Mouse (Mus musculus) liver, embryonic 14.5 days (tissue): ENCODE measurements around the gene Pcdh9. TPM values are rescaled to one million over a fixed set of nuclear protein-coding genes. Genes with fewer than 3 reads are reported as not detected.

Experiments
- ATAC-seq: fragments of 200-750 bp; cut with Nextera tagmentation; 2 replicates; pipeline ENCODE4 v1.8.0; 2017; ENCODE audit warnings: moderate number of reproducible peaks, mild to moderate bottlenecking, moderate library complexity; ENCODE audit not compliant: insufficient read depth
- DNase-seq, 3 experiments: peaks; one replicate each; pipeline ENCODE4 v3.0.0-alpha.2; 2012 to 2013; ENCODE audit warnings: low read depth in 3 of 3, low spot score in 3 of 3
- H3K27ac ChIP-seq: fragments of 300-500 bp; sonication (generic); 2 replicates; pipeline ENCODE4 v1.5.1; 2014; ENCODE audit warnings: moderate library complexity, mild to moderate bottlenecking, control low read depth, inconsistent platforms
- H3K27me3 ChIP-seq: fragments of 300-500 bp; sonication (generic); 2 replicates; pipeline ENCODE4 v1.6.1; 2014; ENCODE audit warnings: mild to moderate bottlenecking, low read length, moderate library complexity; ENCODE audit not compliant: control insufficient read depth, insufficient read depth
- H3K36me3 ChIP-seq: fragments of 300-500 bp; sonication (generic); replicated peaks from 2 replicates; pipeline ENCODE4 v1.6.1; 2014; ENCODE audit warnings: low read depth; ENCODE audit not compliant: control insufficient read depth, insufficient read depth
- H3K4me1 ChIP-seq, 2 experiments: fragments of 200-500 bp in 1 of 2; fragments of 300-500 bp in 1 of 2; sonication (generic) in 1 of 2; replicated peaks; 2 replicates each; pipeline ENCODE4 v1.6.1; 2012 to 2014; ENCODE audit warnings: antibody characterized with exemption in 1 of 2, inconsistent platforms in 1 of 2, low read length in 1 of 2; ENCODE audit not compliant: control insufficient read depth in 2 of 2, insufficient read depth in 2 of 2
- H3K4me2 ChIP-seq: fragments of 300-500 bp; sonication (generic); 2 replicates; pipeline ENCODE4 v1.6.1; 2014; ENCODE audit warnings: low read depth, mild to moderate bottlenecking, control low read depth, moderate library complexity
- H3K4me3 ChIP-seq, 2 experiments: fragments of 200-500 bp in 1 of 2; fragments of 300-500 bp in 1 of 2; sonication (generic) in 1 of 2; 2 replicates each; pipeline ENCODE4 v1.5.1; 2012 to 2014; ENCODE audit warnings: low read depth in 2 of 2, low read length in 2 of 2, mild to moderate bottlenecking in 2 of 2, control low read depth in 1 of 2, inconsistent platforms in 1 of 2, moderate library complexity in 1 of 2; ENCODE audit not compliant: insufficient read depth in 1 of 2
- H3K9ac ChIP-seq: fragments of 300-500 bp; sonication (generic); replicated peaks from 2 replicates; pipeline ENCODE4 v1.6.1; 2014; ENCODE audit warnings: mild to moderate bottlenecking, control low read depth, moderate library complexity
- H3K9me3 ChIP-seq: fragments of 300-500 bp; sonication (generic); 2 replicates; pipeline ENCODE4 v1.6.1; 2016; ENCODE audit warnings: low read length, mixed read lengths; ENCODE audit not compliant: control insufficient read depth
- CTCF ChIP-seq: IDR thresholded peaks from 2 replicates; pipeline ENCODE4 v1.5.1; 2016; ENCODE audit warnings: antibody characterized with exemption, low read depth, control low read depth
- EP300 ChIP-seq: IDR thresholded peaks from 2 replicates; pipeline ENCODE4 v1.6.1; 2016; ENCODE audit warnings: antibody characterized with exemption, low read depth
- WGBS: fragments of 180-500 bp; shearing (Covaris S2); extraction: QIAGEN DNeasy Blood & Tissue Kit; methylation state at CpG from one replicate; pipeline ENCODE4 v1.1.7; 2014; ENCODE audit not compliant: insufficient replicate concordance; 5-methylcytosine and 5-hydroxymethylcytosine counted together
- polyA plus RNA-seq, 2 experiments: library from polyadenylated mRNA; depleted of rRNA in 1 of 2; stranded (reverse) in 1 of 2; unstranded in 1 of 2; fragments of >200 nt; fragmentation: Nextera tagmentation in 1 of 2; extraction: Ambion mirVana in 1 of 2; gene quantifications; 2 replicates each; pipeline versions ENCODE4 v1.2.1 to v1.2.3; 2012 to 2014

Gene Pcdh9
- polyA plus RNA-seq, 2 experiments, result 0.06 to 0.23 TPM

DNA sequence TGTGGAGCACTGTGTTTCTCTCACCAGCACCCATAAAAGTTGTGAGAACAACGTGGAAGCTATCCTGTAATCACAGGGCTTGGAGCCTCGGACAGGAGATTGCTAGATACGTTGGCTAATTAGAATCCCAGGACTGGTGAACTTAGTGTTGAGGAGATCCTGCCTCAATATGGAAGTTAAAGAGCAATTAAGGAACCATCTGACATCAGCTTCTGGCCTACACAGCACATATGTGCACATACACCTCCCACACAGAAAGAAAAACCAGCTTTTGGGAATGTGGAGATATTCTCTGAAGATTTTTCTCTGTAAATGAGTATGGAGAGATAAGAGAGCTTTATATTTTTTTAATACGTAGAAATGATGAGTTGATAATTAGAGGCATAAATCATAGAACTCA is 71.6 kb downstream of the Pcdh9 start:
- H3K9me3 ChIP-seq, result no peaks in the 10 kb centered on the region
- ATAC-seq (no peak), DNase-seq (no peak)
- H3K36me3 ChIP-seq, result no peaks in the 10 kb centered on the region
- H3K27me3 ChIP-seq, result no peaks in the 10 kb centered on the region
- no peak overlapping the region for H3K27ac ChIP-seq
- WGBS, result 66% methylated on average over 4 of the region's 4 CpGs
- H3K4me3 ChIP-seq, result no peak overlapping the region
- no peaks in the 10 kb centered on the region for H3K4me1 ChIP-seq
- H3K9ac ChIP-seq, result no peak overlapping the region
- TF ChIP-seq CTCF, result no peak
- TF ChIP-seq EP300, result no peak
- no peak overlapping the region for H3K4me2 ChIP-seq

DNA sequence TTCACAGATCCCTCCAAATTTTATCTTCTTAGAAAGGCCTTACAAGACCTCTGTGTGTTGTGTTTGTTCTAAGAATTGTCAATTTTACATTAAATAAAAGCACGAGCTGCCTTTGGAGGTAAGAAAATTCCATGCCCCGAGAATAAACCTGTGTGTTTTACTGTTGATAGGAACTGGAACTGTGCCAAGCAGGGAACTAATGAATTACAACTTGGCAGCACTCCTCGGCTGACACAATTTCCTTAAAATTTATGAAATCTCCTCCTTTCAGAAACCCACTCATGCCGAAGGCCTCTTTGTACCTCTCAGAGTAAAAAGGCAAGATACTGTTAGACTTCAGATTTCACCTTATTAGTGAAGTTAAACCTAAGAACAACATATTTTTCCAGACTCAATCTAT is 72.9 kb downstream of the Pcdh9 start:
- no peaks in the 10 kb centered on the region for H3K36me3 ChIP-seq
- no peaks in the 10 kb centered on the region for H3K9me3 ChIP-seq
- no peak overlapping the region for H3K4me3 ChIP-seq
- no peak overlapping the region for H3K4me2 ChIP-seq
- no peak for TF ChIP-seq CTCF
- TF ChIP-seq EP300, result no peak
- no peaks in the 10 kb centered on the region for H3K27me3 ChIP-seq
- no peaks in the 10 kb centered on the region for H3K4me1 ChIP-seq
- 47% methylated on average over 4 of the region's 4 CpGs for WGBS
- ATAC-seq, result no peak
- H3K9ac ChIP-seq, result no peak overlapping the region
- H3K27ac ChIP-seq, result no peak overlapping the region
- no peak for DNase-seq

DNA sequence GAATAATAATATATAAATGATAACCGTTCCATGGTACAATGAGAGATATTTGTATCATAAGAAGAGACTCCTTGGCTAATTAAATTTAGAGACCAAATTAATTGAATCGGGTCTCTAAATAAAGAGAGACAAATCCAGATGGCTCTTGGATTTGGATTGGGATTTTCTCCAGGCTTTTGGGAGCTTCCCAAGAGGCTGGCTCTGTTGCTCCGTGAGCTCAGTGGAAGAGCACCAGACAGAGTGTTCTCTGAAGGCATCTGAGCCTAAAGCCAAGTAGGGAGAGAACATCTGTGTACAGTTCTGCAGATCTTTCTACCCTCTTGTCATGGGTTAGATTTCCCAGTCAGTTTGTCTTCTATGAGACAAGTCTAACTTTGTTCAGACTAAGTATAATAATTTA is 95.9 kb downstream of the Pcdh9 start:
- Histone ChIP-seq H3K27me3 (no peaks in the 10 kb centered on the region), H3K36me3 (no peaks in the 10 kb centered on the region), H3K4me2 (no peak overlapping the region), H3K4me1 (no peaks in the 10 kb centered on the region), H3K4me3 (no peak overlapping the region), H3K9ac (no peak overlapping the region), H3K27ac (no peak overlapping the region), H3K9me3 (no peaks in the 10 kb centered on the region)
- 65% methylated on average over 3 of the region's 3 CpGs for WGBS
- no peak for DNase-seq
- TF ChIP-seq CTCF, result no peak
- no peak for TF ChIP-seq EP300
- ATAC-seq, result no peak

DNA sequence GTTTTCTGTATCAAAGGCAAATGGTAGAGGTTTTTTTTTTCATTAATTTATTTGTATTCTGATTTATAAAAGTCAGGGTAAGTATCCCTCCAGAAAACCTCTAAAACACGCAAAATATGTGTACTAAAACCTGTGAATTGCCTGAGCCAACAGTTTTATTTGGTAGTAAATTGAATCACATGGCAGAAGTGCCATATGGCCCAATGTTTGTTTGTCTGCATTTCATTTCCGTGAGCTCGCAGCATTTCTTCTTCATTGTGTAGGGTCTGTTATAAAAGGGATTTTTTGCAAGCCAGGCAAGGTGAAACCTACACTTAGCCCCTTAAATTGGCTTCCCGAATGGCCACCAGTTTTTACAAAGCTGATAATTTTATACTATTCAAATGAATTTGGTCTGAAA is 104.2 kb downstream of the Pcdh9 start:
- no peak overlapping the region for H3K4me3 ChIP-seq
- H3K4me1 ChIP-seq, result no peaks in the 10 kb centered on the region
- H3K4me2 ChIP-seq, result no peak overlapping the region
- DNase-seq, result no peak
- whole genome bisulfite sequencing, result 60% methylated on average over 4 of the region's 4 CpGs
- no peak overlapping the region for H3K27ac ChIP-seq
- H3K27me3 ChIP-seq, result no peaks in the 10 kb centered on the region
- TF ChIP-seq EP300, result no peak
- TF ChIP-seq CTCF, result no peak
- no peaks in the 10 kb centered on the region for H3K36me3 ChIP-seq
- H3K9ac ChIP-seq, result no peak overlapping the region
- no peak for ATAC-seq
- H3K9me3 ChIP-seq, result no peaks in the 10 kb centered on the region

DNA sequence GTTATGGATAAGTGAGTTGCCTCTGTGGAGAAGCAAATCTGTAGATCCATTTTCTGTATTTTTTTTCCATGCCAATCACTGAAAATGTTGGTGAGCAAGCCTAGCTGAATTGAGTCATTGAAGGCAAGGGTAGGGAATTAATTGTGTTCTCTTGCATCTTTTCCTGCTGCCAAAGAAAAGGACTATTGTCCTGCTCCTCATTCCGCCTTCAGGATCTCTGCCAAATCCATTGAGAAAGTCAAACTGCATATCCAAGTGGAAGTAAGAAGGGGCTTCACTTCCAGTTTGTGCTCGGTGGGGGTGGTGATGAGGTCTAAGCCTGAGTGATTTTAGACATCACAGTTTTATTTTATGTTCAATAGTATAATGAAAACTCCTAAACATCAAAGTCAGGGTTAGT is 105.4 kb downstream of the Pcdh9 start:
- no peaks in the 10 kb centered on the region for H3K27me3 ChIP-seq
- H3K36me3 ChIP-seq, result no peaks in the 10 kb centered on the region
- no peaks in the 10 kb centered on the region for H3K9me3 ChIP-seq
- no peak for ATAC-seq
- no peak overlapping the region for H3K9ac ChIP-seq
- DNase-seq, result no peak
- 46% methylated on average over 2 of the region's 2 CpGs for WGBS
- H3K27ac ChIP-seq, result no peak overlapping the region
- no peak overlapping the region for H3K4me3 ChIP-seq
- H3K4me2 ChIP-seq, result no peak overlapping the region
- TF ChIP-seq EP300 (no peak), CTCF (no peak)
- no peaks in the 10 kb centered on the region for H3K4me1 ChIP-seq

GRCm38 (mm10) chr14:93762855-93763254 is 127.6 kb downstream of the Pcdh9 start:
- TF ChIP-seq EP300, result no peak
- TF ChIP-seq CTCF, result no peak
- H3K27me3 ChIP-seq, result no peaks in the 10 kb centered on the region
- DNase-seq (no peak), ATAC-seq (no peak)
- H3K9ac ChIP-seq, result no peak overlapping the region
- no peak overlapping the region for H3K4me2 ChIP-seq
- H3K36me3 ChIP-seq, result no peaks in the 10 kb centered on the region
- H3K9me3 ChIP-seq, result no peaks in the 10 kb centered on the region
- H3K4me3 ChIP-seq, result no peak overlapping the region
- H3K4me1 ChIP-seq, result no peaks in the 10 kb centered on the region
- H3K27ac ChIP-seq, result no peak overlapping the region
- 51% methylated on average over 2 of the region's 2 CpGs for WGBS
